8 mouse cellular contexts compared by ENCODE assay signal in genomic region chr9:96364141-96364838, GRCm38 (mm10). TPM values are rescaled to one million over a fixed set of nuclear protein-coding genes. Genes with fewer than 3 reads are reported as not detected.
DNase-seq lines count a peak whose midpoint lies in the region; ATAC-seq lines count a peak whose summit lies in the region.

TSS of gene Atp1b3 (minus strand) at chr9:96364442.

- H3K4me3 ChIP-seq in brown adipose tissue, adult 24 weeks (ENCODE audit: insufficient read depth, low read depth, low read length), result peak within 1 kb of the TSS; percentile 100
- H3K4me3 ChIP-seq in heart, embryonic 14.5 days (ENCODE audit: control insufficient read depth in 1 of 2, insufficient read depth in 1 of 2, low read depth in 1 of 2, low read length in 2 of 2), result peak within 1 kb of the TSS; percentile 88 to 89
- peak within 1 kb of the TSS; percentile 84 for H3K4me3 ChIP-seq in liver, embryonic 13.5 days (replicated peaks)
- peak within 1 kb of the TSS; percentile 87 for H3K4me3 ChIP-seq in stomach, embryonic 16.5 days (replicated peaks; ENCODE audit: low read length)

- under 1% methylated on average over 78 of the region's 81 CpGs for WGBS in heart, embryonic 14.5 days
- under 1% methylated on average over 81 of the region's 81 CpGs for WGBS in liver, embryonic 13.5 days (ENCODE audit: insufficient replicate concordance)
- WGBS in stomach, embryonic 16.5 days, result under 1% methylated on average over 65 of the region's 81 CpGs

- H3K36me3 ChIP-seq in heart, embryonic 14.5 days (ENCODE audit: control insufficient read depth, insufficient read depth, low read length), result no peaks in the 10 kb centered on the region
- no peaks in the 10 kb centered on the region for H3K36me3 ChIP-seq in liver, embryonic 13.5 days
- H3K36me3 ChIP-seq in stomach, embryonic 16.5 days (ENCODE audit: control insufficient read depth, insufficient read depth, low read length), result no peaks in the 10 kb centered on the region

- peak within 1 kb of the TSS; percentile 77 for H3K4me2 ChIP-seq in heart, embryonic 14.5 days (ENCODE audit: low read length)
- peak within 1 kb of the TSS; percentile 81 for H3K4me2 ChIP-seq in liver, embryonic 13.5 days
- H3K4me2 ChIP-seq in stomach, embryonic 16.5 days (ENCODE audit: low read depth, low read length), result peak within 1 kb of the TSS; percentile 87

- no peaks in the 10 kb centered on the region for H3K27me3 ChIP-seq in heart, embryonic 14.5 days (ENCODE audit: control insufficient read depth, insufficient read depth, low read length)
- no peaks in the 10 kb centered on the region for H3K27me3 ChIP-seq in liver, embryonic 13.5 days
- no peaks in the 10 kb centered on the region for H3K27me3 ChIP-seq in stomach, embryonic 16.5 days (ENCODE audit: control insufficient read depth, insufficient read depth, low read length)

- peak; percentile 98 for DNase-seq in CD4-positive, CD25-positive, alpha-beta regulatory T cell, adult 2 months (ENCODE audit: low read depth, low spot score)
- peak; percentile 83 for DNase-seq in fibroblast of lung, adult 2 months (ENCODE audit: low read depth)
- peak; percentile 99 for DNase-seq in kidney, postnatal 14 days
- DNase-seq in liver, embryonic 13.5 days, result peak; percentile 98
- DNase-seq in neural tube, embryonic 10.5 days (ENCODE audit: extremely low spot score, low spot score), result peak; percentile 100

- peak within 1 kb of the TSS; percentile 91 for H3K9ac ChIP-seq in heart, embryonic 14.5 days (ENCODE audit: low read length)
- peak within 1 kb of the TSS; percentile 93 for H3K9ac ChIP-seq in liver, embryonic 13.5 days
- peak within 1 kb of the TSS; percentile 85 for H3K9ac ChIP-seq in stomach, embryonic 16.5 days (ENCODE audit: low read length)

- peak within 1 kb of the TSS; percentile 78 for H3K27ac ChIP-seq in brown adipose tissue, adult 24 weeks (replicated peaks; ENCODE audit: low read depth, low read length)
- H3K27ac ChIP-seq in heart, embryonic 14.5 days (replicated peaks in 1 of 2; ENCODE audit: control insufficient read depth in 1 of 2, insufficient read depth in 1 of 2, low read depth in 2 of 2, low read length in 2 of 2), result peak within 1 kb of the TSS; percentile 96
- H3K27ac ChIP-seq in liver, embryonic 13.5 days, result peak within 1 kb of the TSS; percentile 93
- peak within 1 kb of the TSS; percentile 96 for H3K27ac ChIP-seq in stomach, embryonic 16.5 days (ENCODE audit: low read length)

- H3K4me1 ChIP-seq in brown adipose tissue, adult 24 weeks (ENCODE audit: control insufficient read depth, insufficient read depth, insufficient read length, low read length), result peaks cover 6% of the 10 kb centered on the region
- peaks cover 5 to 22% of the 10 kb centered on the region in 2 experiments for H3K4me1 ChIP-seq in heart, embryonic 14.5 days (ENCODE audit: control insufficient read depth in 2 of 2, insufficient read depth in 2 of 2, low read length in 2 of 2)
- H3K4me1 ChIP-seq in liver, embryonic 13.5 days (replicated peaks), result peaks cover 33% of the 10 kb centered on the region
- peaks cover 21% of the 10 kb centered on the region for H3K4me1 ChIP-seq in stomach, embryonic 16.5 days (ENCODE audit: control insufficient read depth, insufficient read depth, low read length)

- no peaks in the 10 kb centered on the region for H3K9me3 ChIP-seq in heart, embryonic 14.5 days (ENCODE audit: control insufficient read depth, low read length)
- H3K9me3 ChIP-seq in liver, embryonic 13.5 days (replicated peaks), result no peaks in the 10 kb centered on the region
- H3K9me3 ChIP-seq in stomach, embryonic 16.5 days (replicated peaks; ENCODE audit: control insufficient read depth, low read length), result no peaks in the 10 kb centered on the region; the same call in 1 of the 2 replicates

- peak; percentile 98 for ATAC-seq in heart, embryonic 14.5 days (ENCODE audit: insufficient number of reproducible peaks, insufficient read depth, low FRiP score, low read depth)
- ATAC-seq in liver, embryonic 13.5 days (ENCODE audit: low read depth), result peak; percentile 95
- peak; percentile 99 for ATAC-seq in stomach, embryonic 16.5 days (ENCODE audit: insufficient read depth, low FRiP score)

RNA-seq across cellular contexts. Expression of gene Atp1b3, which starts in this region (rescaled TPM):
- polyA plus RNA-seq in brown adipose tissue, adult 24 weeks (2012; ENCODE audit: insufficient read depth, insufficient read length, missing spikeins), result 158 and 181 TPM in 2 replicates
- polyA plus RNA-seq in heart, embryonic 14.5 days (2014; fragmentation: Nextera tagmentation; extraction: Ambion mirVana), result 135 and 138 TPM in 2 replicates
- 87.3 and 98.3 TPM in 2 replicates for polyA plus RNA-seq in liver, embryonic 13.5 days (2015; fragmentation: Nextera tagmentation; extraction: Ambion mirVana)
- polyA plus RNA-seq in stomach, embryonic 16.5 days (2015; fragmentation: Nextera tagmentation; extraction: Ambion mirVana), result 165 and 167 TPM in 2 replicates

Comparison
In these comparisons a context has a peak if more than half of its experiments do, and no peak if none do; other contexts are left out.
1. Peak in every context shown above with its lines: DNase-seq, ATAC-seq, H3K4me3 ChIP-seq and H3K27ac ChIP-seq.